Mouse (Mus musculus) heart, postnatal 0 days (tissue): ENCODE data around the gene Dock7. TPM values are rescaled to one million over a fixed set of nuclear protein-coding genes. Genes with fewer than 3 reads are reported as not detected.

Experiments used
- ATAC-seq: fragments of 200-750 bp; cut with Nextera tagmentation; 2 replicates; pipeline ENCODE4 v1.8.0; 2017; ENCODE audit warnings: low read depth, moderate number of reproducible peaks, moderate library complexity; ENCODE audit not compliant: insufficient read depth
- DNase-seq: peaks from one replicate; pipeline ENCODE4 v3.0.0-alpha.2; 2016; ENCODE audit warnings: low spot score
- H3K27ac ChIP-seq: fragments of 300-500 bp; sonication (generic); 2 replicates; pipeline ENCODE4 v1.5.1; 2014; ENCODE audit warnings: low read depth, mild to moderate bottlenecking
- H3K27me3 ChIP-seq: fragments of 300-500 bp; sonication (generic); 2 replicates; pipeline ENCODE4 v1.6.1; 2014; ENCODE audit warnings: low read length, mixed read lengths; ENCODE audit not compliant: control insufficient read depth, insufficient read depth
- H3K36me3 ChIP-seq: fragments of 300-500 bp; sonication (generic); replicated peaks from 2 replicates; pipeline ENCODE4 v1.6.1; 2014; ENCODE audit warnings: low read length, mixed read lengths; ENCODE audit not compliant: control insufficient read depth, insufficient read depth
- H3K4me1 ChIP-seq: fragments of 300-500 bp; sonication (generic); 2 replicates; pipeline ENCODE4 v1.6.1; 2014; ENCODE audit warnings: antibody characterized with exemption; ENCODE audit not compliant: control insufficient read depth, insufficient read depth
- H3K4me2 ChIP-seq: fragments of 300-500 bp; sonication (generic); 2 replicates; pipeline ENCODE4 v1.6.1; 2014; ENCODE audit warnings: low read depth, mild to moderate bottlenecking, low read length, moderate library complexity
- H3K4me3 ChIP-seq: fragments of 300-500 bp; sonication (generic); 2 replicates; pipeline ENCODE4 v1.5.1; 2014; ENCODE audit warnings: low read depth, low read length
- H3K9ac ChIP-seq: fragments of 300-500 bp; sonication (generic); replicated peaks from 2 replicates; pipeline ENCODE4 v1.6.1; 2014; ENCODE audit warnings: low read depth, low read length, mixed read lengths
- H3K9me3 ChIP-seq: fragments of 300-500 bp; sonication (generic); replicated peaks from 2 replicates; pipeline ENCODE4 v1.6.1; 2016; ENCODE audit warnings: low read length; ENCODE audit not compliant: control insufficient read depth
- CTCF ChIP-seq: IDR thresholded peaks from 2 replicates; pipeline ENCODE4 v1.5.1; 2016; ENCODE audit warnings: antibody characterized with exemption, control low read depth, low read depth
- EP300 ChIP-seq: IDR thresholded peaks from 2 replicates; pipeline ENCODE4 v1.6.1; 2016; ENCODE audit warnings: antibody characterized with exemption, low read depth
- WGBS: fragments of 180-500 bp; shearing (Covaris S2); extraction: QIAGEN DNeasy Blood & Tissue Kit; methylation state at CpG from one replicate; pipeline ENCODE4 v1.1.7; 2014; 5-methylcytosine and 5-hydroxymethylcytosine counted together
- polyA plus RNA-seq: library from polyadenylated mRNA; unstranded; fragments of >200 nt; fragmentation: Nextera tagmentation; extraction: Ambion mirVana; gene quantifications from 2 replicates; pipeline ENCODE4 v1.2.1, GENCODE M21; 2015
- total RNA-seq: library from RNA; depleted of rRNA; stranded (reverse); fragments of >200 nt; gene quantifications from 2 replicates; pipeline ENCODE4 v1.2.3, GENCODE M21; 2014; ENCODE audit warnings: low replicate concordance

The Dock7 gene
- total and polyA plus RNA-seq, 2 experiments from 2014 or later, result 10.2 to 17.4 TPM

DNA sequence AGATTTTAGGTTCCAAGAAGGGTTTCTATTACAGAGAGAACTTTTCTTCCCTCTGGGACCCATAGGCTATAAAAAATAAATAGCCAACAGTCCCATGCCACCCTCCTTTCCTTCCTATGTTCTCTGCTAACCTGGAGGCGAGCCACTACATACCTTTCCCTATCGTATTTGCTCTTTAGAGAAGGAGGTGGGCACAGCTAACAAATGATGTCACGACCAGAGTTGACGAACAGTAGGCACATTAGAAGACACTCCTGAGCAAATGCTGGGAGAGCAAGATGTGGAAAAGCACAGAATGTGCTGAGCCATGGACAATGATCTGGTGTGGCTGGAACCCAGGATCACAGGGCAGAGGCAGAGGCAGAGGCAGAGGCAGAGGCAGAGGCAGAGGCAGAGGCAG, 30.7 kb upstream of the Dock7 start:
- H3K9me3 ChIP-seq, result no peaks in the 10 kb centered on the region
- no peak overlapping the region for H3K4me3 ChIP-seq
- TF ChIP-seq CTCF (no peak), EP300 (no peak)
- DNase-seq (no peak), ATAC-seq (no peak)
- no peaks in the 10 kb centered on the region for H3K36me3 ChIP-seq
- H3K4me2 ChIP-seq, result no peak overlapping the region
- WGBS, result 86% methylated on average over 4 of the region's 4 CpGs
- no peaks in the 10 kb centered on the region for H3K4me1 ChIP-seq
- H3K9ac ChIP-seq, result no peak overlapping the region
- no peak overlapping the region for H3K27ac ChIP-seq
- peaks cover 3% of the 10 kb centered on the region; the same call in 1 of the 2 replicates for H3K27me3 ChIP-seq

DNA sequence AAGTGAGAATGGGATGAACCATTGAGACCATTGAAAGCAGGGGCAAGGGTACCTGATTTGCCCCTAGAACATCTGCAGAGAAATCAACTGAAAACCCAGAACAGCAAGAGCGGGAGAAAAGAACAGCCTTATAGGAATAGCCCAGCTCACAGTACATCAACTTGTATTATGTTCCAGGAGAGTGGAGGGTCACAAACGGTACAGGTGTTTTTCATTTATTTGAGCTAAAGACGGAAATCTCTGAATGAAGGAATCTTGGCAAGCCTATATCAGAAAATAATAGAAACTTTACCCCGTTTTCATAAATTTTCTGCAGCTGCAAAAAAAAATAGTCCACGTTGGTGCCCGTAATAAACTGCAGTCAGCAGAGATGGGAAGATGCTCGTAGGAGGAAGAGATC, 22.6 kb upstream of the Dock7 start:
- WGBS, result 78% methylated on average over 7 of the region's 7 CpGs
- DNase-seq (no peak), ATAC-seq (no peak)
- Histone ChIP-seq H3K9me3 (no peaks in the 10 kb centered on the region), H3K36me3 (no peaks in the 10 kb centered on the region), H3K4me1 (0 out of 2 replicates have a peak, but pooled peaks cover 2% of the 10 kb centered on the region), H3K4me3 (no peak overlapping the region), H3K9ac (no peak overlapping the region), H3K27me3 (no peaks in the 10 kb centered on the region), H3K4me2 (no peak overlapping the region), H3K27ac (no peak overlapping the region)
- no peak for TF ChIP-seq CTCF
- no peak for TF ChIP-seq EP300

DNA sequence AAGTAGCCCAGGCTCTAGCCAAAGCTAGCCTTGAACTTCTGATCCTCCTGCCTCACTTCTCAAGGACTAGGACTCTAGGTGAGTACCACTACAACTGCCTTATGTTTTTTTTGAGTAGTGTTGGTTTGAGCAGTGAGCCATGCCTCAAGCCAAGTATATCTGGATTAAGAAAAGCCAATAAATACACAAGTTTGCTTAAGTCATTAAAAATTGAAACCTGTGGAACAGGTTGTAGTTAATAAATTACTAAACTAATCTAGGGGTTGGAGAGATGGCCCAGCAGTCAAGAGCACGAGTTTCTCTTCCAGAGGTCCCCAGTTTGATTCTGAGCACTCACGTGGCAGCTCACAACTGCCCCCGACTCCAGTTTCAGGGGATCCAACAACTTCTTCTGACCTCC, 20.9 kb upstream of the Dock7 start:
- DNase-seq, result no peak
- Histone ChIP-seq H3K4me2 (no peak overlapping the region), H3K36me3 (no peaks in the 10 kb centered on the region), H3K4me3 (no peak overlapping the region), H3K9ac (no peak overlapping the region), H3K4me1 (peaks cover 8% of the 10 kb centered on the region; the same call in 1 of the 2 replicates), H3K27me3 (no peaks in the 10 kb centered on the region), H3K27ac (no peak overlapping the region), H3K9me3 (no peaks in the 10 kb centered on the region)
- no peak for TF ChIP-seq EP300
- no peak for TF ChIP-seq CTCF
- 80% methylated on average over 3 of the region's 3 CpGs for WGBS
- ATAC-seq, result no peak

DNA sequence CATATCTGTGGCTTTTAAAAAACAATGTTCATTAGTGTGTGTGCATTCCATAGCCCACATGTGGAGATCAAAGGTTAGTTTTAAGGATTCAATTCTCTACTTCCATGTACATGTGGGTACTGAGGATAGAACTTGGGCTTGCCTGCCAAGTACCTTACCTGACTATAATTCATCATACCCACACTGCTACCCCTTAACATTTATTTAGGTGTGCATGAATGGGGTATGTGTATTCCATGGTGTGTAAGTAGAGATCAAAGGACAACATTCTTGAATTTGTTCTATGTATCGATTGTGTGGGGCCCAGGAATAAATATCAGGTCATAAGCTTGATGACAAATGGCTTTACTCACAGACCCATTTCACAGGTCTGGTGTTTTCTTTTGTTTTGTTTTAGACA, 20.5 kb upstream of the Dock7 start:
- H3K4me1 ChIP-seq, result peaks cover 8% of the 10 kb centered on the region; the same call in 1 of the 2 replicates
- no peak overlapping the region for H3K9ac ChIP-seq
- TF ChIP-seq EP300 (no peak), CTCF (no peak)
- no peak overlapping the region for H3K4me2 ChIP-seq
- H3K36me3 ChIP-seq, result no peaks in the 10 kb centered on the region
- no peak overlapping the region for H3K4me3 ChIP-seq
- no peak for ATAC-seq
- H3K27ac ChIP-seq, result no peak overlapping the region
- H3K27me3 ChIP-seq, result no peaks in the 10 kb centered on the region
- 82% methylated on average over 1 of the region's 1 CpGs for WGBS
- no peaks in the 10 kb centered on the region for H3K9me3 ChIP-seq
- no peak for DNase-seq

DNA sequence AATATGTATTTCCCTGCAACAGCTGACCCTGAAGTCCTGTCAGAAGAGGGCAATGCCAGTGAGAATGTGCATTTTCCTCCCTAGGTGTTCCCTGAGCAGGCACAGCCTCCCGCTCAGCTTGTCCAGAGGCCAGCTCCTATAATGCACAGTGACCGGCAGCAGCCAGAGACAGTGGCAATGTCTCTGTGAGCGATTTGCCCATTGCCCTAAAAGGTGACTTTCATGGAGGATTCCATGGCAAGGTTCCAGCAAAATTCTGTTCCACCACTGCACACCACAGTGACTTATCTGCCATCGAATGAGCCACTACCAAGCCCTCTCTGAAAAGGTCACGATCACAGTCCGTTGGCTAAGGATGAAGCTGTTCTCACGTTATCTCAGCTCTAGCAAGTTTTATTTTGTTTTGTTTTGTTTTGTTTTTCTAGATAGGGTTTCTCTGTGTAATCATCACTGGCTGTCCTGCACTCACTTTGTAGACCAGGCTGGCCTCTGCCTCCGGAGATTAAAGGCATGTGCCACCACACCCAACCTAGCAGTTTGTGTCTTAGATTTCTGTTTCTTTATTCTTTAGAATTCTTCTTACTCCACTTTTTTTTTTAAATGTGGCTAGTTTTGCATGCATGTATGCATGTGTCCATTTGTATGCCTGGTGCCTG, 17.4 kb upstream of the Dock7 start:
- 43% methylated on average over 8 of the region's 8 CpGs for WGBS
- DNase-seq (no peak), ATAC-seq (no peak)
- H3K9me3 ChIP-seq, result no peaks in the 10 kb centered on the region
- peaks cover 8% of the 10 kb centered on the region; the same call in 1 of the 2 replicates for H3K4me1 ChIP-seq
- no peak overlapping the region for H3K9ac ChIP-seq
- H3K27ac ChIP-seq, result no peak overlapping the region
- no peak for TF ChIP-seq EP300
- no peak for TF ChIP-seq CTCF
- no peaks in the 10 kb centered on the region for H3K27me3 ChIP-seq
- H3K4me3 ChIP-seq, result no peak overlapping the region
- H3K36me3 ChIP-seq, result no peaks in the 10 kb centered on the region
- H3K4me2 ChIP-seq, result no peak overlapping the region

DNA sequence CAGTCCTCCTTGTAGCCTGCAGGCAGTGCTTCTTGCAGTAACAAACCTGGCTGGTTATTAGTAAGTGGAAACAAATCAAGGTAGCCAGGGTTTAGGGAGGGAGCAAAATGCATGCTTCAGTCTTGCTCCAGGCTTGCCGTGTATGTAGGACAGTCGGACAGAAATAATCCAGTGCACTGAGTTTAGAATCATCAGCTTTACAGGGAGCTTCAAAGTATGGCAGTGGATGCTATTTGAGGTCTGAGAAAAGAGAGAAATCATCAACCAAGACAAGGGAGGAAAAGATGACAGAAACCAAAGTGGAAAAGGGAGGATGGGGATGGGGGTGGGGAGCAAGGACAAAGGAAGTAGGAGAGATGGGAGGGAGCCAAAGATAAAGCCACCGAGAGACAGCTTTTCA, 13.8 kb upstream of the Dock7 start:
- H3K4me3 ChIP-seq, result no peak overlapping the region
- no peaks in the 10 kb centered on the region for H3K36me3 ChIP-seq
- H3K27ac ChIP-seq, result no peak overlapping the region
- no peaks in the 10 kb centered on the region for H3K9me3 ChIP-seq
- DNase-seq (no peak), ATAC-seq (no peak)
- TF ChIP-seq EP300 (no peak), CTCF (no peak)
- H3K27me3 ChIP-seq, result no peaks in the 10 kb centered on the region
- 50% methylated on average over 3 of the region's 3 CpGs for WGBS
- H3K4me2 ChIP-seq, result no peak overlapping the region
- peaks cover 8% of the 10 kb centered on the region; the same call in 1 of the 2 replicates for H3K4me1 ChIP-seq
- H3K9ac ChIP-seq, result no peak overlapping the region
